Mouse (Mus musculus) bone marrow, adult 2 months (tissue): ENCODE data around the gene Sorbs1.

Experiments
- CTCF ChIP-seq: fragments of 200-500 bp; IDR thresholded peaks from 2 replicates; pipeline ENCODE4 v1.5.1; 2011; ENCODE audit warnings: low read length, control low read depth; ENCODE audit not compliant: control insufficient read depth, insufficient read depth
- POLR2A ChIP-seq: fragments of 200-500 bp; IDR thresholded peaks from 2 replicates; pipeline ENCODE4 v1.6.1; 2011; ENCODE audit warnings: low read depth, mild to moderate bottlenecking, control low read depth, low read length, borderline replicate concordance; ENCODE audit not compliant: control insufficient read depth

DNA sequence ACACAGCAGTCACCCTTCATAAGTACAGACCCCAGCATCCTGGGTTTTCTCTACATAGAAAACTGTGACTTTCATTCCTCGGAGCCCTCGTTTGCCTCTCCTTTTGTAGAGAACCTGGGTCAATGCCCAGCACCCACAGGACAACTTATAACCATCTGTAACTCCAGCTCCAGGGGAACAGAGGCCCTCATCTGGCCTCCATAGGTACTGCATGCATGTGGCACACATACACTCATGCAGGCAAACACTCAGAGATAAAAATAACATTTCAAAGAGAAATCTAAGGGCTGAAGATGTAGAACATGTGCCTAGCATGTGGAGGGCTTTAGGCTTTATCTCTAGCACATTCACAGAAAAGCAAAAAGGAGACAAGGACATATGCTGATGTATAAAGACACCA is 61.4 kb downstream of the Sorbs1 start:
- TF ChIP-seq CTCF: no peak
- no peak for TF ChIP-seq POLR2A
